Comparison of ENCODE assay signal across 23 mouse cellular contexts in genomic region chr10:21341706-21342105, GRCm38 (mm10). TPM values are rescaled to one million over a fixed set of nuclear protein-coding genes. Genes with fewer than 3 reads are reported as not detected.
DNase-seq lines count a peak whose midpoint lies in the region; TF ChIP-seq lines count a peak whose summit lies in the region.
"Had no signal": no experiment of that assay in that cellular context is flagged by ENCODE, and none has a peak within 500 bp of the region (broad histone marks: within the 10 kb centered on the region; RNA-seq: fewer than 3 reads in every experiment).

No protein-coding gene starts in this region.

- intact Hi-C loops in left cerebral cortex, postnatal 14 days (cut with DNase I), result no loop called here

- TF ChIP-seq CTCF in E14TG2a.4 (conservative IDR thresholded peaks at IDR 0.05; ENCODE audit: low read length), result no peak

- H3K27me3 ChIP-seq in E14TG2a.4 (ENCODE audit: insufficient read depth, low read length), result no peaks in the 10 kb centered on the region
- H3K27me3 ChIP-seq: heart, embryonic 13.5 days; hindbrain, embryonic 15.5 days; intestine, embryonic 15.5 days; Patski had no signal

- peak overlapping the region; percentile 65 for H3K4me3 ChIP-seq in E14TG2a.4 (replicated peaks; ENCODE audit: low read length)
- H3K4me3 ChIP-seq: forebrain, embryonic 10.5 days; gastrocnemius, adult 2 months; heart, adult 2 months; heart, embryonic 10.5 days; heart, embryonic 13.5 days; hindbrain, embryonic 15.5 days; intestine, embryonic 15.5 days had no signal

- DNase-seq in heart, adult 11 months, result peak; percentile 81
- DNase-seq in heart, adult 18-20 months, result no peak
- peak; percentile 24 for DNase-seq in ES-CJ7 (ENCODE audit: low read depth, low spot score)
- peak; percentile 30 for DNase-seq in testis, postnatal 10 days (ENCODE audit: low spot score)
- DNase-seq in left cerebral cortex, postnatal 14 days (ENCODE audit: low spot score in 2 of 2), result no peak
- DNase-seq: adrenal gland, adult 8-10 months; adrenal gland, postnatal 25 days; cerebellum, adult 11-12 months; cerebellum, adult 9-10 months; cerebellum, postnatal 14 days; gastrocnemius, adult 2 months; gastrocnemius, postnatal 14 days; heart, adult 2 months; heart, postnatal 14 days; heart, postnatal 4 days; kidney, adult 11 months had no signal

- no peaks in the 10 kb centered on the region for H3K9me3 ChIP-seq in E14TG2a.4 (ENCODE audit: low read length)
- H3K9me3 ChIP-seq: heart, embryonic 10.5 days; heart, embryonic 13.5 days; hindbrain, embryonic 15.5 days; intestine, embryonic 15.5 days had no signal

- peaks cover 49% of the 10 kb centered on the region for H3K4me1 ChIP-seq in E14TG2a.4 (replicated peaks; ENCODE audit: low read depth, low read length)
- H3K4me1 ChIP-seq: heart, embryonic 10.5 days; heart, embryonic 13.5 days; hindbrain, embryonic 15.5 days; intestine, embryonic 15.5 days had no signal

- peaks cover 81% of the 10 kb centered on the region for H3K36me3 ChIP-seq in E14TG2a.4 (ENCODE audit: insufficient read depth, low read length)

RNA-seq across cellular contexts. Expression of gene Aldh8a1, which starts 35.4 kb away (rescaled TPM):
- total RNA-seq in heart, adult 18-20 months (2021), result not detected
- total RNA-seq in left cerebral cortex, postnatal 14 days (2021), result under 1 TPM; 0.13 TPM
- total RNA-seq: gastrocnemius, adult 2 months; gastrocnemius, postnatal 14 days; heart, adult 2 months; heart, postnatal 14 days; heart, postnatal 4 days had no signal

RNA-seq across cellular contexts. Expression of gene Hbs1l, which starts 45.9 kb away (rescaled TPM):
- 10 to 100 TPM; 74.2 to 74.6 TPM for total RNA-seq in heart, adult 18-20 months (2021)
- total RNA-seq in left cerebral cortex, postnatal 14 days (2021), result 10 to 100 TPM; 72.9 to 79.2 TPM

Comparison
In these comparisons a context has a peak if more than half of its experiments do, and no peak if none do; other contexts are left out.
1. DNase-seq: peak in heart, adult 11 months (single experiment), ES-CJ7 (single experiment) and testis, postnatal 10 days (single experiment); none in heart, adult 18-20 months (0 of 2) and left cerebral cortex, postnatal 14 days (0 of 2).